Mouse (Mus musculus): ENCODE results near the gene Usp48. TPM values are rescaled to one million over a fixed set of nuclear protein-coding genes. Genes with fewer than 3 reads are reported as not detected.

The Usp48 gene
- polyA plus RNA-seq, 1 experiment, result 14.6 TPM

- no peak for TF ChIP-seq CEBPB (IDR thresholded peaks at IDR 0.05; ENCODE audit: low read depth)
- TF ChIP-seq MYOG (IDR thresholded peaks at IDR 0.05; ENCODE audit: control insufficient read depth, extremely low read depth, insufficient read length), result no peak
- TF ChIP-seq MYOD1 (IDR thresholded peaks at IDR 0.05; ENCODE audit: control insufficient read depth, insufficient read length, low read depth), result no peak
- TF ChIP-seq FOSL1 (IDR thresholded peaks at IDR 0.05; ENCODE audit: insufficient read depth, low read length, poor library complexity, severe bottlenecking), result no peak
- no peak for TF ChIP-seq MAX (IDR thresholded peaks at IDR 0.05)
- TF ChIP-seq CTCF (IDR thresholded peaks at IDR 0.05; ENCODE audit: control insufficient read depth, insufficient read depth, insufficient read length), result no peak
- no peak for TF ChIP-seq USF1 (IDR thresholded peaks at IDR 0.05; ENCODE audit: low read depth)
- Histone ChIP-seq H3ac (ENCODE audit: control insufficient read depth, insufficient read length, low read depth) (no peak overlapping the region), H3K36me3 (ENCODE audit: control insufficient read depth, insufficient read depth) (peaks cover 46% of the 10 kb centered on the region), H3K27me3 (ENCODE audit: control insufficient read depth, insufficient read depth, insufficient read length) (no peaks in the 10 kb centered on the region), H3K79me2 (ENCODE audit: control insufficient read depth, insufficient read depth) (no peaks in the 10 kb centered on the region), H3K4me3 (ENCODE audit: insufficient read depth, poor library complexity, severe bottlenecking) (no peak overlapping the region), H3K79me3 (ENCODE audit: low read depth) (no peaks in the 10 kb centered on the region)
These were observed 61.9 kb downstream of the Usp48 start for GRCm38 (mm10) chr4:137655241-137656031.

- Histone ChIP-seq H3K4me3 (ENCODE audit: insufficient read depth, poor library complexity, severe bottlenecking) (no peak overlapping the region), H3K36me3 (ENCODE audit: control insufficient read depth, insufficient read depth) (peaks cover 25% of the 10 kb centered on the region), H3K27me3 (ENCODE audit: control insufficient read depth, insufficient read depth, insufficient read length) (no peaks in the 10 kb centered on the region), H3K79me3 (ENCODE audit: low read depth) (no peaks in the 10 kb centered on the region), H3ac (ENCODE audit: control insufficient read depth, insufficient read length, low read depth) (no peak overlapping the region), H3K79me2 (ENCODE audit: control insufficient read depth, insufficient read depth) (no peaks in the 10 kb centered on the region)
- TF ChIP-seq USF1 (IDR thresholded peaks at IDR 0.05; ENCODE audit: low read depth), result no peak
- no peak for TF ChIP-seq MYOG (IDR thresholded peaks at IDR 0.05; ENCODE audit: control insufficient read depth, extremely low read depth, insufficient read length)
These were observed 64.1 kb downstream of the Usp48 start for GRCm38 (mm10) chr4:137657674-137658073.

DNA sequence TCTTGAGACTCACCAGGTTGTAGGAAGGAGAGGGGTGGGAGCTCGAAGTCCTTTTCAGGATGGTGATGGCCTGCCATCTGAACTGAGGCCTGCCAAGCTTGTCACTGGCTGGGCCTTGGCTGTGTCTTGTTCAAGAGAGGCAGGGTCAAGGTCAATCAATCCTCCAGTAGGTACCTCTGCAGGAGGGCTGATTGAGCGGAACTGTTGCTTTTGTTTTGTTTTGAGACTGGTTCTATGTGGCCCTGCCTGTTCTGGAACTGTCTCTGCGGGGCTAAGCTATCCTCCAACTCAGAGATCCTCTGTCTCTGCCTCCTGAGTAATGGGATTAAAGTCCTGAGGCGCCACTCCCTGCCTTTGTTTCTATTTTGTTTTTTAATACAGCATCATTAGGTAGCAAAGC is 66.0 kb downstream of the Usp48 start:
- Histone ChIP-seq H3K27me3 (ENCODE audit: control insufficient read depth, insufficient read depth, insufficient read length) (peaks cover 6% of the 10 kb centered on the region), H3K79me2 (ENCODE audit: control insufficient read depth, insufficient read depth) (no peaks in the 10 kb centered on the region), H3ac (ENCODE audit: control insufficient read depth, insufficient read length, low read depth) (no peak overlapping the region), H3K79me3 (ENCODE audit: low read depth) (no peaks in the 10 kb centered on the region), H3K36me3 (ENCODE audit: control insufficient read depth, insufficient read depth) (peaks cover 14% of the 10 kb centered on the region), H3K4me3 (ENCODE audit: insufficient read depth, poor library complexity, severe bottlenecking) (no peak overlapping the region)
- TF ChIP-seq MYOG (IDR thresholded peaks at IDR 0.05; ENCODE audit: control insufficient read depth, extremely low read depth, insufficient read length) (no peak), FOSL1 (IDR thresholded peaks at IDR 0.05; ENCODE audit: insufficient read depth, low read length, poor library complexity, severe bottlenecking) (no peak), USF1 (IDR thresholded peaks at IDR 0.05; ENCODE audit: low read depth) (no peak), MAX (IDR thresholded peaks at IDR 0.05) (no peak), CEBPB (IDR thresholded peaks at IDR 0.05; ENCODE audit: low read depth) (no peak), MYOD1 (IDR thresholded peaks at IDR 0.05; ENCODE audit: control insufficient read depth, insufficient read length, low read depth) (no peak), CTCF (IDR thresholded peaks at IDR 0.05; ENCODE audit: control insufficient read depth, insufficient read depth, insufficient read length) (no peak)

GRCm38 (mm10) chr4:137660364-137661077 is 67.0 kb downstream of the Usp48 start:
- Histone ChIP-seq H3K4me3 (ENCODE audit: insufficient read depth, poor library complexity, severe bottlenecking) (no peak overlapping the region), H3K36me3 (ENCODE audit: control insufficient read depth, insufficient read depth) (peaks cover 8% of the 10 kb centered on the region), H3K79me3 (ENCODE audit: low read depth) (no peaks in the 10 kb centered on the region), H3K27me3 (ENCODE audit: control insufficient read depth, insufficient read depth, insufficient read length) (peaks cover 15% of the 10 kb centered on the region), H3ac (ENCODE audit: control insufficient read depth, insufficient read length, low read depth) (no peak overlapping the region), H3K79me2 (ENCODE audit: control insufficient read depth, insufficient read depth) (no peaks in the 10 kb centered on the region)
- no peak for TF ChIP-seq MYOD1 (IDR thresholded peaks at IDR 0.05; ENCODE audit: control insufficient read depth, insufficient read length, low read depth)
- no peak for TF ChIP-seq CTCF (IDR thresholded peaks at IDR 0.05; ENCODE audit: control insufficient read depth, insufficient read depth, insufficient read length)
- TF ChIP-seq FOSL1 (IDR thresholded peaks at IDR 0.05; ENCODE audit: insufficient read depth, low read length, poor library complexity, severe bottlenecking), result no peak
- no peak for TF ChIP-seq CEBPB (IDR thresholded peaks at IDR 0.05; ENCODE audit: low read depth)
- no peak for TF ChIP-seq USF1 (IDR thresholded peaks at IDR 0.05; ENCODE audit: low read depth)
- TF ChIP-seq MYOG (IDR thresholded peaks at IDR 0.05; ENCODE audit: control insufficient read depth, extremely low read depth, insufficient read length), result no peak
- TF ChIP-seq MAX (IDR thresholded peaks at IDR 0.05), result no peak

- H3K79me2 ChIP-seq (ENCODE audit: control insufficient read depth, insufficient read depth), result no peaks in the 10 kb centered on the region
- H3K79me3 ChIP-seq (ENCODE audit: low read depth), result no peaks in the 10 kb centered on the region
- no peak overlapping the region for H3K4me3 ChIP-seq (ENCODE audit: insufficient read depth, poor library complexity, severe bottlenecking)
- peaks cover 15% of the 10 kb centered on the region for H3K27me3 ChIP-seq (ENCODE audit: control insufficient read depth, insufficient read depth, insufficient read length)
- TF ChIP-seq MYOD1 (IDR thresholded peaks at IDR 0.05; ENCODE audit: control insufficient read depth, insufficient read length, low read depth) (no peak), CEBPB (IDR thresholded peaks at IDR 0.05; ENCODE audit: low read depth) (no peak), MYOG (IDR thresholded peaks at IDR 0.05; ENCODE audit: control insufficient read depth, extremely low read depth, insufficient read length) (no peak), CTCF (IDR thresholded peaks at IDR 0.05; ENCODE audit: control insufficient read depth, insufficient read depth, insufficient read length) (no peak), FOSL1 (IDR thresholded peaks at IDR 0.05; ENCODE audit: insufficient read depth, low read length, poor library complexity, severe bottlenecking) (no peak), MAX (IDR thresholded peaks at IDR 0.05) (no peak), USF1 (IDR thresholded peaks at IDR 0.05; ENCODE audit: low read depth) (no peak)
- H3ac ChIP-seq (ENCODE audit: control insufficient read depth, insufficient read length, low read depth), result no peak overlapping the region
- peaks cover 8% of the 10 kb centered on the region for H3K36me3 ChIP-seq (ENCODE audit: control insufficient read depth, insufficient read depth)
These were observed 67.5 kb downstream of the Usp48 start for GRCm38 (mm10) chr4:137661078-137661450.
